Mouse (Mus musculus) thymus, postnatal 4 days (tissue): ENCODE measurements around the gene Sfi1.
"Not testable (repeated sequence)": the region's sequence is repeated elsewhere in the genome, so short reads cannot be mapped to it uniquely, and the experiment has no call there.

ENCODE experiments used
- DNase-seq: peaks from one replicate; pipeline ENCODE4 v3.0.0; 2021

Gene Sfi1

GRCm38 (mm10) chr11:3172526-3172925, 20.7 kb downstream of the Sfi1 start:
- DNase-seq, result not testable (repeated sequence)

GRCm38 (mm10) chr11:3171931-3172330, 21.3 kb downstream of the Sfi1 start:
- DNase-seq, result peak; percentile 33

- peak; percentile 27 for DNase-seq
Measured at GRCm38 (mm10) chr11:3169042-3169441, 24.2 kb downstream of the Sfi1 start.

DNA sequence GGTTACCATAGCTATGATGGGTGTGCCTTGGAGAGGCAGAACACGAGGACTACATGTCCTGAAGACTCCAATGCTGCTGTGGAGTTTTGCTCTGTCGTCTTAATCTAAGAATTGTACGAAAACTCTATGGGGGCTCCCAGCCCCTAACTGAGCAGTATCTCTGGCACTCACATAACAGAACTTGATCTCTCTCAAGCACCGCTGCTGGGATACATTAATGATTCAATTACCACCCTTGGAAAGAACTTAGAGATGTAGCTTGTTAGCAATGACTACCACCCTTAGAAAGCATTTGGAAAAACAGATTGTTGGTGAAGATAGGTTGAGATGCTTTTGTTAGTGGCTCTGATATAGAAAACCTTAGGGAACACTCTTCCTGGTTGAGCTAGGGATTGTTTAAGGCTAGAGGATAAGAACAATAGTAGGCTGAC, 25.7 kb downstream of the Sfi1 start:
- peak; percentile 23 for DNase-seq

GRCm38 (mm10) chr11:3167129-3167528, 26.1 kb downstream of the Sfi1 start:
- not testable (repeated sequence) for DNase-seq

- not testable (repeated sequence) for DNase-seq
Measured at GRCm38 (mm10) chr11:3166321-3166720, 26.9 kb downstream of the Sfi1 start.

- not testable (repeated sequence) for DNase-seq
Measured at GRCm38 (mm10) chr11:3165210-3165782, 28.0 kb downstream of the Sfi1 start.

- DNase-seq, result not testable (repeated sequence)
Measured at GRCm38 (mm10) chr11:3163661-3164060, 29.6 kb downstream of the Sfi1 start.

DNA sequence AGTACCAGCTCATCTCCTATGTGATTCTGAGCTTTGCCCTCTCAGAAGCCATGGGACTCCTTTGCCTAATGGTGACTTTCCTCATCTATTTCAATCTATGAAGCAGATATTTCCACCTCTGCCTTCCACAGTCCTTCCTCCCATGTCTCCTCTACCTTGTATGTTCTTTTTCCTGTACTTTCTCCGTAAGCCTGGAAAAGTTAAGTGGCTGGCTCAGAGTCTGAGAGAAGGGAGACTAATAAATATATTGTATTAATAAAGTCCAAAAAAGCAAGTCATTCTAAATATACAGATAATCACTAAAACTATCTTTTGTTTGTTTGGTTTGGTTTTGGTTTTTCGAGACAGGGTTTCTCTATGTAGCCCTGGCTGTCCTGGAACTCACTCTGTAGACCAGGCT, 30.1 kb downstream of the Sfi1 start:
- peak; percentile 16 for DNase-seq

- peak; percentile 45 for DNase-seq
Measured at GRCm38 (mm10) chr11:3162236-3162897, 30.9 kb downstream of the Sfi1 start.

DNA sequence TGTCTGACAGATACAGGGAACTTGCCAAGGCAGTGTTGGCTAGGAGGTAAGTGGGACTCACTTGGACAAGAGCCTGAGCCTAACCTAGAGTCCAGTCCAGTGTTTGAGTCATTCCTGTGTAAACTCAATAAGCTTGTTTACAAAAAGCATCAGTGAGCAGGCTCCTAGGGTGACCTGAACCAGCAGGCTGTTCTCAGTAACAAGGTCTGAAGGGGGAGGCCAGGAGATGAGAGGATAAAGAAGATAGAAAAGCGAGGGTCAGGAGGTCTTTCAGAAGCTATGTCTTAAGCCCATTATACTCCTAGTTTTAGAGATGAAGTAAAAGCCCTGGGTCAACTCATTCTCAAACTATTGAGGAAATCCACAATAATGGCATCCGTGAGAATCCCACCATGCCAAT, 31.9 kb downstream of the Sfi1 start:
- DNase-seq, result peak; percentile 36

DNA sequence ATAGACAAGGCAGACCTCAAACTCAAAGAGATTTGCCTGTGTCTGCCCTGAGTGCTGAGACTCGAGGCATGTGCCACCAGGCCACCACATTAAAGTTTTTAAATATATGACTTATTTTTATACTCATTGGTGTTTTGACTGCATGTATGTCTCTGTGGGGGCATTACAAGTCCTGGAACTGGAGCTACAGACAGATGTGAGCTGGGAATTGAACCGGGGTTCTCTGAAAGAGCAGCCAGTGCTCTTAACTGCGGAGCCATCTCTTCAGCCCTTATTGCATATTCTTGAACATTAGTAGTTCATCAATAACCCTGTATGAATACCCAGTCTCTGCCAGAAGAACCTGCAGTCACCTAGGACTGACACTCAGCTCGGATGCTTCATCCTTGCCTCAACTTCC, 34.5 kb downstream of the Sfi1 start:
- not testable (repeated sequence) for DNase-seq

DNA sequence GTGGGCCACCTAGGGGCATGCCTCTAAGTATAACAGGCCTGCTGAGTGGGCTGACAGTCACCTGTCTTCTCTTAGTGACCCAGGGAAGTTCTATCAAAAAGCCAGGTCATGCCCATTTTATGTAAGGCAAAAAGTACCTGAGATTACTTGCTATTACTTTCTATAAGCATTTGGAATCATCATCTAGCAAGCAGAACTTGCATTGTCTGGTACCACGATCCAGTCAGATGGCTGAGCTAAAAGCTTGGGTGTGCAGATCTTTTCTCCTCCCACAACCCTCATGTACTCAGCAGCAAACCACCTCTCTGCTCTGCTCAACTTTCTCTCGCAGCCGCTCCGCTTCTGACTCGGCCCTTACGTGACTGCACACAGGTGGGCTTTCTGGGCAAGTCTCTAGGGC, 35.3 kb downstream of the Sfi1 start:
- DNase-seq, result not testable (repeated sequence)

GRCm38 (mm10) chr11:3156991-3157390, 36.3 kb downstream of the Sfi1 start:
- not testable (repeated sequence) for DNase-seq

GRCm38 (mm10) chr11:3153666-3154397, 39.4 kb downstream of the Sfi1 start:
- peak; percentile 39 for DNase-seq

DNA sequence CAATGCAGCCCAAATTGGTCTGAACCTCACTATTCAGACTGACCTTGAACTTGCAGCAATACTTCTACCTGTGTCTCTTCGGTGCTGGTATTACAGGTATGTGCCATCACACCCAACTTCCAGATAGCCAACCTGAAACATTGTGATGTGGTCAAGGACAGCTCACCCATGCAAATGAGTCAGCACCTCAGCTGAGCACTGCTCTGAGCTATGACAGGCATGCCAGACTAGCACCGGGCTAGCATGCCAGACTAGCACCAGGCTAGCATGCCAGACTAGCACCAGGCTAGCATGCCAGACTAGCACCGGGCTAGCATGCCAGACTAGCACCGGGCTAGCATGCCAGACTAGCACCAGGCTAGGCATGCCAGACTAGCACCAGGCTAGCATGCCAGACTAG, 41.9 kb downstream of the Sfi1 start:
- DNase-seq, result not testable (repeated sequence)

DNA sequence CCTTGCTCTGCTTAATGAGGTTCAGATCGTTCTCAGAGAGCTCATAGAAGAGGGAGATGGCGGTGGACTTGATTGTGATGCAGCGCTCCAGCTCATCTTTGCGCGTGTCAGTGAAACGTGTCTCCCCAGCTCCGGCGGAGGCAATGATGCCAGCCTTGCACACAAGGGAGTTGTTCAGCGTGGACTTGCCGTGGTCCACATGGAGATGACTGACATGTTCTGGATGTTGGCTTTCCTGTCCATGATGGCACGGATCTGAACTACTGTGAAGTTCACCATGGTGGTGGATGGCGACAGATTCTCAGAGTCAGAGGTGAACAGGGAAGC, 42.6 kb downstream of the Sfi1 start:
- not testable (repeated sequence) for DNase-seq

GRCm38 (mm10) chr11:3150003-3150676, 43.1 kb downstream of the Sfi1 start:
- peak; percentile 46 for DNase-seq

- DNase-seq, result not testable (repeated sequence)
Measured at GRCm38 (mm10) chr11:3149471-3149870, 43.8 kb downstream of the Sfi1 start.

- DNase-seq, result not testable (repeated sequence)
Measured at GRCm38 (mm10) chr11:3146806-3147205, 46.5 kb downstream of the Sfi1 start.

DNA sequence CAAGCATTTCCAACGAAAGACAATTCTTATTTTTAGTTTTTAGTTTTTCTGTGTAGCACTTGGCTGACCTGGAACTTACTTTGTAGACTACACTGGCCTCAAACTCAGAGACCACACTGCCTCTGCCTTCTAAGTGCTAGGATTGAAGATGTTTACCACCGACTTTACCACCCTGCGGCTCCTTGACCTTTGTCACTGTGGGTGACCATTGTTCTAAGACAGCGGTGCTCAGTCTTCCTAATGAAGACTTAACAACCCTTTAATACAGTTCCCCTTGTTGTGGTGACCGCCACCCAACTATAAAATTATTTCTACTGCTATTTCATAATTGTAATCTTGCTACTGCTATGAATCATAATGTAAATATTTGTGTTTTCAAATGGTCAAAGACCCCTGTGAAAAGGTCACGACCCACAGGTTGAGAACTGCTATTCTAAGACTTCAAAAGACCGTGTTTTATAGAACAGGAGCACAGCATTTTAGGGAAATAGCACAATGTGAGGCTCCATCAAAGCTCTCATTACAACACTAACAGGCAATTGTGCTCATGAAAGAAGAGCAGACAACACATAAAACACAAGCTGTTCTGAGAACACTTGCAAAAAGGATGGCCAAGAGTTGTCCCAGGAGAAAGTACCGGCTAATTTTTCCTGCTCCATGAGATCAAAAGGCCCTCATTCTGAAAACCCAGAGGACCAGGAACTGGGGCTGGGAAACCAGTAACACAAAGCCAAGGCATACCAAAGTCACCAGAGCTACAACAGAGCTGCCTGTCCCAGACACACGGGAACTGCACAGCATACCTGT, 47.7 kb downstream of the Sfi1 start:
- not testable (repeated sequence) for DNase-seq

DNA sequence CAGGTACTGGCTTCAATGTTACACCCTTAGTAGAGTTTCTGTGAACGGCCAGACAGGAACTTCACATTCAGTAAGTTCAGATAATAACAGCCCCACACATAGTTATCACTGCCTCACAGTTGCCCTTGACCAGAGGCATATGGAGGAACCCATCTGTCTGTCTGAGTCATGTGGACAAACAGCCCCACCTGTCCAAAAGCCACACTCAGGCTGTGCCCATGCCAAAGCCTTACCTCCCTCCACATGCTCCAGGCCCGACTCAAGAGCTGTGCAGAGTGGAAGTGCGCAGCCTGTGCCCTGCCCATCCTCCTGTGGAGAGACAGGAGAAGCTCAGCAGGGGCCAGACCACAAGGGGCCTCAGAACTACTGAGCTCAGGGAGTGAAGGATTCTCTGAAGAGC, 49.3 kb downstream of the Sfi1 start:
- DNase-seq, result not testable (repeated sequence)

DNA sequence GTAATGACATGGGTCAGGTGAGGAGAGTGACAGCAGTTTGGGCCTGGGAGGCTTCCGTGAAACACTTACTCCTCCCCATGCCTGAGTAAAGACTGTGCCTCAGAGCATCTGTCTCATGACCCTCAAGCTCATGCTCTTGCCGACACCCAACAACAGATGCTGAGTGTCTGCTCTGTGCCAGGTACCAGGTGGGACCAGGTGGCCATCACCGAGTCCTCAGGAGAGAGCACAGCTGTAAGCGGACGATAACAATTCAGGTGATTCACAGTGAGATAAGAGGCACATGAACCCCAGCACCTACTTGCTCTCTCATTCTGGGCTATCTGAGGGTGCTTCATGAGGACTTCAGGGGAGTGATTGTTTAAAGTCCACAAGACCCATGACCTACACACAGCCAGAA, 50.9 kb downstream of the Sfi1 start:
- DNase-seq, result peak; percentile 66
